Mouse (Mus musculus): ENCODE data around the gene Ugt1a6b.
"Not testable (repeated sequence)": the region's sequence is repeated elsewhere in the genome, so short reads cannot be mapped to it uniquely, and the experiment has no call there.

DNA sequence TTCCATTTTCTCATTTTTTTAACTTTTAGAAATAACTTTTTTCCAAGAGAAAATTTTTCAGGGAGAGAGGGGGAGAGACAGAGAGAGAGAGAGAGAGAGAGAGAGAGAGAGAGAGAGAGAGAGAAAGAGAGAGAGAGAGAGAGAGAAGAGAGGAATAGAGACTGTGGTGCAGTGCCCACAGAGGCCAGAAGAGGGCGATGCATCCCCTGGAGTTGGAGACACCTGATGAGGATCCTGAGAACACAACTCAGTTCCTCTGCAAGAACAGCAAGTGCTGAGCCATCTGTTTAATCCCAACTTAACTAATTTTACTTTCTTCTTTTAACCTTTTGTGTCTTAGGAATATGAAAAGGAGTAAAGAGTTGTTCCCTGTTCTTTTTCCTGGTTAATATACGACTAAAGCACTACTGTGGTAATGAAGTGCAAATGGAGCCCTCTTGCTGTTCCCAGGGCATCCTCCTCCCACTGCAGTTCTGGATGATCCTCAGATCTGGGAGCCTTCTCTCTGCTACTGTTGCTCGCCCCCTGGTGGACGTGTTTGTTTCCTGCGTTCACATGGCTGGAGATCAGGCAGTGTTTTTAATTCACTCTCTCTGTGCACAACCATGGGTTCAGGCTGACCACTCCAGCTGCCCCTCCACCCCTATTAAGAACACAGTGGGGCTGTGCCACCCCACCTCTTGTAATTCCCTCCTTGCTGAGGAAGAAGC, 41.1 kb downstream of the Ugt1a6b start:
- TF ChIP-seq CTCF (IDR thresholded peaks at IDR 0.05; ENCODE audit: borderline replicate concordance, extremely low read depth, insufficient read depth, insufficient read length): peak; percentile 35; the same call in 1 of the 2 replicates
- not testable (repeated sequence) for TF ChIP-seq POLR2A (IDR thresholded peaks at IDR 0.05; ENCODE audit: borderline replicate concordance, extremely low read depth, insufficient read depth, insufficient read length, poor library complexity, severe bottlenecking)
